Mouse (Mus musculus) C2C12 (cell line): ENCODE measurements at regions not wholly inside any gene's neighbourhood (a gene's known extent, or its start where the extent isn't known, plus 50 kb on each side); places are given as distances from the start of the nearest gene placed in this dataset.

Source experiments
- CEBPB ChIP-seq: IDR thresholded peaks from one replicate; pipeline ENCODE4 v1.6.1; 2011; ENCODE audit warnings: low read depth, mild to moderate bottlenecking, control low read depth, moderate library complexity
- CTCF ChIP-seq: IDR thresholded peaks from one replicate; pipeline ENCODE4 v1.5.1; 2011; ENCODE audit not compliant: control insufficient read depth, insufficient read depth, insufficient read length
- MAX ChIP-seq: IDR thresholded peaks from one replicate; pipeline ENCODE4 v1.6.1; 2011; ENCODE audit warnings: mild to moderate bottlenecking, control low read depth
- MYOD1 ChIP-seq: IDR thresholded peaks from one replicate; pipeline ENCODE4 v1.6.1; 2011; ENCODE audit warnings: low read depth; ENCODE audit not compliant: control insufficient read depth, insufficient read length
- MYOG ChIP-seq: IDR thresholded peaks from one replicate; pipeline ENCODE4 v1.6.1; 2011; ENCODE audit not compliant: control insufficient read depth, insufficient read length; ENCODE audit errors: extremely low read depth
- USF1 ChIP-seq: IDR thresholded peaks from one replicate; pipeline ENCODE4 v1.6.1; 2011; ENCODE audit warnings: low read depth, mild to moderate bottlenecking, control low read depth, moderate library complexity

- TF ChIP-seq CTCF (no peak), MYOD1 (no peak), MAX (no peak), USF1 (no peak), CEBPB (no peak), MYOG (no peak)
Observed at GRCm38 (mm10) chr13:84438444-84438766, 216.3 kb downstream of the Tmem161b start.
